Mouse (Mus musculus): ENCODE measurements around the gene Tsr1.

GRCm38 (mm10) chr11:74956006-74956405, 58.1 kb downstream of the Tsr1 start:
- TF ChIP-seq CTCF (IDR thresholded peaks at IDR 0.05; ENCODE audit: extremely low read depth, insufficient read depth, insufficient read length, insufficient replicate concordance): no peak
- TF ChIP-seq POLR2A (IDR thresholded peaks at IDR 0.05; ENCODE audit: low read depth, low read length): no peak
